Comparison of ENCODE assay signal across 8 mouse cellular contexts in genomic region chr15:79879319-79879718, GRCm38 (mm10). TPM values are rescaled to one million over a fixed set of nuclear protein-coding genes. Genes with fewer than 3 reads are reported as not detected.
DNase-seq lines count a peak whose midpoint lies in the region; ATAC-seq lines count a peak whose summit lies in the region.

No protein-coding gene starts in this region.

- peak overlapping the region; percentile 89 for H3K27ac ChIP-seq in embryonic facial prominence, embryonic 15.5 days (replicated peaks)
- H3K27ac ChIP-seq in heart, embryonic 13.5 days (replicated peaks) = peak overlapping the region; percentile 93
- peak overlapping the region; percentile 97 for H3K27ac ChIP-seq in lung, embryonic 16.5 days (ENCODE audit: low read length)
- H3K27ac ChIP-seq in stomach, embryonic 16.5 days (ENCODE audit: low read length) = peak overlapping the region; percentile 96

- peak; percentile 30 for DNase-seq in retina, postnatal 1 day
- DNase-seq in retina, embryonic 14.5 days (ENCODE audit: low spot score) = no peak
- peak; percentile 78 to 85 for DNase-seq in kidney, postnatal 4 days

- H3K36me3 ChIP-seq in embryonic facial prominence, embryonic 15.5 days = no peaks in the 10 kb centered on the region
- no peaks in the 10 kb centered on the region for H3K36me3 ChIP-seq in heart, embryonic 13.5 days
- H3K36me3 ChIP-seq in lung, embryonic 16.5 days (ENCODE audit: control insufficient read depth, insufficient read depth, low read length) = no peaks in the 10 kb centered on the region
- H3K36me3 ChIP-seq in stomach, embryonic 16.5 days (ENCODE audit: control insufficient read depth, insufficient read depth, low read length) = no peaks in the 10 kb centered on the region

- H3K27me3 ChIP-seq in embryonic facial prominence, embryonic 15.5 days = no peaks in the 10 kb centered on the region; the same call in 1 of the 2 replicates
- H3K27me3 ChIP-seq in heart, embryonic 13.5 days (replicated peaks) = no peaks in the 10 kb centered on the region
- H3K27me3 ChIP-seq in lung, embryonic 16.5 days (ENCODE audit: control insufficient read depth, insufficient read depth, low read depth, low read length) = no peaks in the 10 kb centered on the region
- no peaks in the 10 kb centered on the region for H3K27me3 ChIP-seq in stomach, embryonic 16.5 days (ENCODE audit: control insufficient read depth, insufficient read depth, low read length)

- ATAC-seq in embryonic facial prominence, embryonic 15.5 days (ENCODE audit: insufficient number of reproducible peaks, low FRiP score, low TSS enrichment, low read depth) = peak; percentile 73
- ATAC-seq in heart, embryonic 13.5 days (ENCODE audit: extremely low read depth, insufficient number of reproducible peaks, low FRiP score, low TSS enrichment) = peak; percentile 77
- ATAC-seq in lung, embryonic 16.5 days (ENCODE audit: low read depth) = peak; percentile 91
- ATAC-seq in stomach, embryonic 16.5 days (ENCODE audit: insufficient read depth, low FRiP score) = peak; percentile 92
- ATAC-seq in granulocyte monocyte progenitor cell, adult 5-6 weeks (replicated peaks; ENCODE audit: poor library complexity, severe bottlenecking) = no peak

- WGBS in embryonic facial prominence, embryonic 15.5 days = 24% methylated on average over 13 of the region's 13 CpGs
- WGBS in heart, embryonic 13.5 days = 16% methylated on average over 13 of the region's 13 CpGs
- WGBS in lung, embryonic 16.5 days = 2% methylated on average over 13 of the region's 13 CpGs
- WGBS in stomach, embryonic 16.5 days = 16% methylated on average over 13 of the region's 13 CpGs

- no peaks in the 10 kb centered on the region for H3K9me3 ChIP-seq in embryonic facial prominence, embryonic 15.5 days (replicated peaks)
- 0 out of 2 replicates have a peak, but pooled peaks cover 3% of the 10 kb centered on the region for H3K9me3 ChIP-seq in heart, embryonic 13.5 days
- no peaks in the 10 kb centered on the region for H3K9me3 ChIP-seq in lung, embryonic 16.5 days (ENCODE audit: control insufficient read depth, low read length)
- no peaks in the 10 kb centered on the region for H3K9me3 ChIP-seq in stomach, embryonic 16.5 days (replicated peaks; ENCODE audit: control insufficient read depth, low read length)

- H3K9ac ChIP-seq in embryonic facial prominence, embryonic 15.5 days = no peak overlapping the region
- peak overlapping the region; percentile 61 for H3K9ac ChIP-seq in heart, embryonic 13.5 days
- peak overlapping the region; percentile 54 for H3K9ac ChIP-seq in lung, embryonic 16.5 days (ENCODE audit: low read length)
- H3K9ac ChIP-seq in stomach, embryonic 16.5 days (ENCODE audit: low read length) = peak overlapping the region; percentile 41

- peaks cover 29% of the 10 kb centered on the region for H3K4me1 ChIP-seq in embryonic facial prominence, embryonic 15.5 days
- peaks cover 31% of the 10 kb centered on the region for H3K4me1 ChIP-seq in heart, embryonic 13.5 days
- H3K4me1 ChIP-seq in lung, embryonic 16.5 days (replicated peaks; ENCODE audit: control insufficient read depth, insufficient read depth, low read length) = peaks cover 23% of the 10 kb centered on the region
- H3K4me1 ChIP-seq in stomach, embryonic 16.5 days (ENCODE audit: control insufficient read depth, insufficient read depth, low read length) = peaks cover 21% of the 10 kb centered on the region

- H3K4me3 ChIP-seq in embryonic facial prominence, embryonic 15.5 days (replicated peaks) = no peak overlapping the region
- H3K4me3 ChIP-seq in heart, embryonic 13.5 days = 0 out of 2 replicates have a peak overlapping the region, but pooled peaks have one; percentile 1
- H3K4me3 ChIP-seq in lung, embryonic 16.5 days (ENCODE audit: low read length) = peak overlapping the region; percentile 16; the same call in 1 of the 2 replicates
- H3K4me3 ChIP-seq in stomach, embryonic 16.5 days (replicated peaks; ENCODE audit: low read length) = 0 out of 2 replicates have a peak overlapping the region, but pooled peaks have one; percentile 1

- peak overlapping the region; percentile 8 for H3K4me2 ChIP-seq in embryonic facial prominence, embryonic 15.5 days (replicated peaks)
- H3K4me2 ChIP-seq in heart, embryonic 13.5 days = peak overlapping the region; percentile 57
- H3K4me2 ChIP-seq in lung, embryonic 16.5 days (ENCODE audit: low read depth, low read length) = peak overlapping the region; percentile 47
- peak overlapping the region; percentile 45 for H3K4me2 ChIP-seq in stomach, embryonic 16.5 days (ENCODE audit: low read depth, low read length)

RNA-seq across cellular contexts. Expression of gene Apobec3, which starts 12.1 kb away (rescaled TPM):
- polyA plus RNA-seq in embryonic facial prominence, embryonic 15.5 days (2015; fragmentation: Nextera tagmentation; extraction: Ambion mirVana) = 16.7 and 19.2 TPM in 2 replicates
- 13.5 and 13.9 TPM in 2 replicates for polyA plus RNA-seq in heart, embryonic 13.5 days (2015; fragmentation: Nextera tagmentation; extraction: Ambion mirVana)
- polyA plus RNA-seq in lung, embryonic 16.5 days (2015; fragmentation: Nextera tagmentation; extraction: Ambion mirVana) = 43.2 and 52.8 TPM in 2 replicates
- polyA plus RNA-seq in stomach, embryonic 16.5 days (2015; fragmentation: Nextera tagmentation; extraction: Ambion mirVana) = 31.5 and 31.9 TPM in 2 replicates
- total RNA-seq in granulocyte monocyte progenitor cell, adult 5-6 weeks (2014; fragmentation: Nextera tagmentation) = 213 and 215 TPM in 2 replicates
- total RNA-seq in granulocyte monocyte progenitor cell, adult 5-6 weeks (2017) = 159 and 162 TPM in 2 replicates

RNA-seq across cellular contexts. Expression of gene Cbx6, which starts 44.8 kb away (rescaled TPM):
- 90.7 and 93.5 TPM in 2 replicates for polyA plus RNA-seq in embryonic facial prominence, embryonic 15.5 days (2015; fragmentation: Nextera tagmentation; extraction: Ambion mirVana)
- 48.6 and 49.5 TPM in 2 replicates for polyA plus RNA-seq in heart, embryonic 13.5 days (2015; fragmentation: Nextera tagmentation; extraction: Ambion mirVana)
- 73.5 and 80.7 TPM in 2 replicates for polyA plus RNA-seq in lung, embryonic 16.5 days (2015; fragmentation: Nextera tagmentation; extraction: Ambion mirVana)
- polyA plus RNA-seq in stomach, embryonic 16.5 days (2015; fragmentation: Nextera tagmentation; extraction: Ambion mirVana) = 75.6 and 77.2 TPM in 2 replicates
- total RNA-seq in granulocyte monocyte progenitor cell, adult 5-6 weeks (2014; fragmentation: Nextera tagmentation) = 10.6 and 13.5 TPM in 2 replicates
- total RNA-seq in granulocyte monocyte progenitor cell, adult 5-6 weeks (2017) = 10.8 and 11.6 TPM in 2 replicates

RNA-seq across cellular contexts. Expression of gene Npcd, which starts 45.3 kb away (rescaled TPM):
- 0.91 TPM in 1 of 2 replicates, not detected in the other for polyA plus RNA-seq in embryonic facial prominence, embryonic 15.5 days (2015; fragmentation: Nextera tagmentation; extraction: Ambion mirVana)
- not detected in 2 replicates for polyA plus RNA-seq in heart, embryonic 13.5 days (2015; fragmentation: Nextera tagmentation; extraction: Ambion mirVana)
- 0.39 and 0.60 TPM in 2 replicates for polyA plus RNA-seq in lung, embryonic 16.5 days (2015; fragmentation: Nextera tagmentation; extraction: Ambion mirVana)
- 0.19 TPM in 1 of 2 replicates, not detected in the other for polyA plus RNA-seq in stomach, embryonic 16.5 days (2015; fragmentation: Nextera tagmentation; extraction: Ambion mirVana)
- not detected in 2 replicates for total RNA-seq in granulocyte monocyte progenitor cell, adult 5-6 weeks (2014; fragmentation: Nextera tagmentation)
- total RNA-seq in granulocyte monocyte progenitor cell, adult 5-6 weeks (2017) = not detected in 2 replicates
